Mouse (Mus musculus): Measurements from ENCODE around the gene Sprtn. TPM values are rescaled to one million over a fixed set of nuclear protein-coding genes. Genes with fewer than 3 reads are reported as not detected.

Sprtn gene
- total and polyA plus RNA-seq, 3 experiments: 16.0 to 26.5 (median 23.0) TPM

- in situ Hi-C loops (cut with MboI; ENCODE audit: low pct_ligation_motif_present, low pct_unique_long_range_greater_than_20kb, low sequenced_read_pairs) (no loop called here), dilution Hi-C loops (cut with MboI; ENCODE audit: extremely low pct_ligation_motif_present, extremely low pct_unique_long_range_greater_than_20kb, low sequenced_read_pairs) (no loop called here)
- Histone ChIP-seq H3K9ac (ENCODE audit: insufficient read depth, low read depth) (no peak overlapping the region), H3K4me2 (ENCODE audit: insufficient read depth, low read depth, poor library complexity, severe bottlenecking) (no peak overlapping the region), H3K79me2 (replicated peaks; ENCODE audit: control insufficient read depth, extremely low read depth, insufficient read depth, poor library complexity, severe bottlenecking) (no peaks in the 10 kb centered on the region), H3K27me3 (replicated peaks) (no peaks in the 10 kb centered on the region), H3K27ac (ENCODE audit: insufficient read depth, low read depth) (no peak overlapping the region), H3K36me3 (replicated peaks in 1 of 2; ENCODE audit: control insufficient read depth in 1 of 2, insufficient read depth in 1 of 2, low read length in 1 of 2) (peaks cover 31 to 91% of the 10 kb centered on the region in 2 experiments), H3K4me1 (ENCODE audit: control insufficient read depth in 1 of 2, insufficient read depth in 2 of 2) (peaks cover 0 to 11% of the 10 kb centered on the region in 2 experiments; a peak in 2 of 4 replicates), H3K9me3 (replicated peaks; ENCODE audit: low read length) (peaks cover 4% of the 10 kb centered on the region), H3K4me3 (replicated peaks in 1 of 3; ENCODE audit: low read depth in 2 of 3, low read length in 2 of 3, poor library complexity in 1 of 3) (no peak overlapping the region)
- no peak for DNase-seq (ENCODE audit: extremely low read depth)
- TF ChIP-seq ZKSCAN1 (IDR thresholded peaks at IDR 0.05; ENCODE audit: borderline replicate concordance, low read depth, low read length): no peak
Measured at GRCm38 (mm10) chr8:124911938-124912872, 14.5 kb downstream of the Sprtn start.

DNA sequence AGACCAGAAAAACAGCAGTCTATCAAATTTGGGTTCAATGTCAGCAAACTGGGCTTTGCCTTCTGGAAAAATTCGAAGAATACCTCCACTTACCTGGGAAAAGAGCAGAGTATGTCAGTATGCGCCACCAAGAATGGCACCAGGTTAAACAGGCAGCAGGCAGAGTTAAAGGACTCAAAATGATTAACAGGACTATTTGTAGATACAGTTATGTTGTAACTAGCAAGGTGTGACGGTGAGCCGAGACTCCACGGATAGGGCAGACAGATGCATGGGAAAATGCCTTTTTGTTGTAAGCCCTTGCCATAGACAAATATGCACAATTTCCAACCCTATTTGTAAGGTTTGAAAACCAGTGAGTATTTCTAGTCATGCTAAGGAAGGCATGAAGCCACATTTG is 16.4 kb downstream of the Sprtn start:
- H3K9ac ChIP-seq (ENCODE audit: insufficient read depth, low read depth): no peak overlapping the region
- dilution Hi-C loops (cut with MboI; ENCODE audit: extremely low pct_ligation_motif_present, extremely low pct_unique_long_range_greater_than_20kb, low sequenced_read_pairs) (no loop called here), in situ Hi-C loops (cut with MboI; ENCODE audit: low pct_ligation_motif_present, low pct_unique_long_range_greater_than_20kb, low sequenced_read_pairs) (no loop called here)
- H3K4me1 ChIP-seq (ENCODE audit: control insufficient read depth in 1 of 2, insufficient read depth in 2 of 2): peaks cover 0 to 11% of the 10 kb centered on the region in 2 experiments; a peak in 2 of 4 replicates
- no peak overlapping the region for H3K4me3 ChIP-seq (replicated peaks in 1 of 3; ENCODE audit: low read depth in 2 of 3, low read length in 2 of 3, poor library complexity in 1 of 3)
- H3K9me3 ChIP-seq (replicated peaks; ENCODE audit: low read length): peaks cover 4% of the 10 kb centered on the region
- no peak overlapping the region for H3K27ac ChIP-seq (ENCODE audit: insufficient read depth, low read depth)
- no peaks in the 10 kb centered on the region for H3K79me2 ChIP-seq (replicated peaks; ENCODE audit: control insufficient read depth, extremely low read depth, insufficient read depth, poor library complexity, severe bottlenecking)
- DNase-seq (ENCODE audit: extremely low read depth): no peak
- H3K4me2 ChIP-seq (ENCODE audit: insufficient read depth, low read depth, poor library complexity, severe bottlenecking): no peak overlapping the region
- TF ChIP-seq GABPA (IDR thresholded peaks at IDR 0.05; ENCODE audit: insufficient replicate concordance, low read depth, low read length): no peak
- no peak for TF ChIP-seq EP300 (IDR thresholded peaks at IDR 0.05; ENCODE audit: low read length)
- no peak for TF ChIP-seq E2F4 (IDR thresholded peaks at IDR 0.05; ENCODE audit: insufficient replicate concordance, low read depth, low read length)
- no peak for TF ChIP-seq MAFK (IDR thresholded peaks at IDR 0.05; ENCODE audit: insufficient replicate concordance, low read length)
- TF ChIP-seq ELF1 (IDR thresholded peaks at IDR 0.05; ENCODE audit: low read depth, low read length): no peak
- TF ChIP-seq ZC3H11A (IDR thresholded peaks at IDR 0.05; ENCODE audit: low read depth, low read length): no peak
- TF ChIP-seq ZMIZ1 (IDR thresholded peaks at IDR 0.05; ENCODE audit: low read depth, low read length): no peak
- no peak for TF ChIP-seq POLR2AphosphoS2 (IDR thresholded peaks at IDR 0.05; ENCODE audit: low read depth, low read length)
- TF ChIP-seq MYC (IDR thresholded peaks at IDR 0.05; ENCODE audit: low read depth, low read length): no peak
- TF ChIP-seq SMC3 (IDR thresholded peaks at IDR 0.05; ENCODE audit: low read depth, low read length): no peak
- TF ChIP-seq BHLHE40 (IDR thresholded peaks at IDR 0.05; ENCODE audit: low read depth, low read length): no peak
- no peak for TF ChIP-seq PAX5 (IDR thresholded peaks at IDR 0.05; ENCODE audit: low read length)
- no peak for TF ChIP-seq RCOR1 (conservative IDR thresholded peaks at IDR 0.05; ENCODE audit: low read depth, low read length)
- no peak for TF ChIP-seq HCFC1 (IDR thresholded peaks at IDR 0.05; ENCODE audit: low read depth, low read length)
- TF ChIP-seq ZKSCAN1 (IDR thresholded peaks at IDR 0.05; ENCODE audit: borderline replicate concordance, low read depth, low read length): no peak
- no peaks in the 10 kb centered on the region for H3K27me3 ChIP-seq (replicated peaks)
- H3K36me3 ChIP-seq (replicated peaks in 1 of 2; ENCODE audit: control insufficient read depth in 1 of 2, insufficient read depth in 1 of 2, low read length in 1 of 2): peaks cover 19 to 84% of the 10 kb centered on the region in 2 experiments
